Mouse (Mus musculus): ENCODE results near the gene Cdk5r2. TPM values are rescaled to one million over a fixed set of nuclear protein-coding genes. Genes with fewer than 3 reads are reported as not detected.

The Cdk5r2 gene
- polyA plus RNA-seq, 1 experiment = 0.28 TPM

DNA sequence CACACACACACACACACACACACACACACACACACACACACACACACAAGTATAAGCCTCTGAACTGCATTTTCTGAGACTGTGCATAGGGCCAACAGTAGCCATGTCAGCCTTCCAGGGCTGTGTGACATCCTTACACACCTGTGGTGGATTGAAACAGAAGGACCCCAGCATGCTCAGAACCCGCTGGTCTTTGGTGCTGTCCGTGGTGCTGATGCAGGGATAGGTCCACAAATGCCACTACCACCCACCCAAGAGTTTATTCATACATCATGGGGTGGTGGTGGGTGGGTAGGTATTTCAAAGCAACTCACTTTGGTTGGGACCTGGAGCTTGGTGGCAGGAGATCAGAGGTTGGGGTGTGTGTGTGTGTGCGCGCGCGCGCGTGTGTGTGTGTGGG is 36.8 kb downstream of the Cdk5r2 start:
- H3K4me3 ChIP-seq (ENCODE audit: low read depth, low read length) = no peak overlapping the region
- H3K4me1 ChIP-seq (ENCODE audit: control insufficient read depth, insufficient read depth, low read length) = no peaks in the 10 kb centered on the region
- H3K27me3 ChIP-seq (ENCODE audit: control insufficient read depth, insufficient read depth, low read length, poor library complexity, severe bottlenecking) = peaks cover 8% of the 10 kb centered on the region; the same call in 1 of the 2 replicates
- H3K9ac ChIP-seq (ENCODE audit: low read depth, poor library complexity, severe bottlenecking) = no peak overlapping the region
- H3K27ac ChIP-seq (ENCODE audit: insufficient read depth, low read length) = no peak overlapping the region
- no peak for TF ChIP-seq POLR2A (IDR thresholded peaks at IDR 0.05; ENCODE audit: insufficient read depth, low read length)
- TF ChIP-seq EP300 (IDR thresholded peaks at IDR 0.05; ENCODE audit: insufficient read depth, low read depth, low read length) = no peak
- TF ChIP-seq CTCF (IDR thresholded peaks at IDR 0.05; ENCODE audit: low read depth, low read length) = no peak
- H3K9me3 ChIP-seq (replicated peaks; ENCODE audit: control insufficient read depth, insufficient read depth, low read length, poor library complexity, severe bottlenecking) = no peaks in the 10 kb centered on the region
- H3K36me3 ChIP-seq (ENCODE audit: control insufficient read depth, insufficient read depth, low read length, poor library complexity, severe bottlenecking) = no peaks in the 10 kb centered on the region

DNA sequence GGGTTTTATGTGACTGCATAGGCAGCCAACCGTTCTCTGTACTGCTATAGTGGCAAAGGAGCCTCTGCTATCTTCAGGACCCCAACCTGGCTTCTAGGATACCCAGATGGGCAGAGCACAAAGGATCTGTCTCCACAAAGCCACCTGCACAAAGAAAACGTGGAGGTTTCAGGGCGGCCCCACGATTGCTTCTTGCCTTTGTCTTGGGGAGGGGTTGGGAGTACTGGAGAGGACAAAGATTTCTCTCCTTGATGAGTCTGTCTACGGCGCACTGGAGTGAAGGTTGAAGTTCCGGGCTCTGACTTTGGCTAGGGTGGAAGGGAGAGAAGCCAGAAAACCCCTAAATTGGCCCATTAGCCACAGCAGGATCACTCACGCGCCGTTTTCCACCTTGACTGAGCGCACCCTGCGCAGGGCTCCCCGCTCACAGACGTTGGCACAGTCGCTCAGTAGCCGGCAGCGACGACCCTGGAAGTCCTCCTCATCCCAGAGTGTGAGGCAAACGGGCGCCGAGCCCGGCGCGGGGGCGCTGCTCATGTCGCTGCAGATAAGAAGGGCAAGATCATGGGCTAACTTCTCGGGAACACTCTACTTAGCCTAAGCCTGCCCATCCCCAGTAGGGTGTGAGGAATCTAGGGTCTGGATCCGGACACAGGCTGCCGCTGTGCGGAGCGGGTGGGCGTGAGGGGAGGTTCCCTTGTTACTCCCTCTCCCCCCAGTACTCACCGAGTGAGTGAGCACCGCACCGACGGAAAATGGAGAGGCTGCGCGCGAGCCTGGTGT is 37.8 kb downstream of the Cdk5r2 start:
- H3K27ac ChIP-seq (ENCODE audit: insufficient read depth, low read length) = no peak overlapping the region
- TF ChIP-seq EP300 (IDR thresholded peaks at IDR 0.05; ENCODE audit: insufficient read depth, low read depth, low read length) (no peak), CTCF (IDR thresholded peaks at IDR 0.05; ENCODE audit: low read depth, low read length) (no peak), POLR2A (IDR thresholded peaks at IDR 0.05; ENCODE audit: insufficient read depth, low read length) (no peak)
- 0 out of 2 replicates have a peak, but pooled peaks cover 3% of the 10 kb centered on the region for H3K27me3 ChIP-seq (ENCODE audit: control insufficient read depth, insufficient read depth, low read length, poor library complexity, severe bottlenecking)
- no peaks in the 10 kb centered on the region for H3K9me3 ChIP-seq (replicated peaks; ENCODE audit: control insufficient read depth, insufficient read depth, low read length, poor library complexity, severe bottlenecking)
- H3K4me3 ChIP-seq (ENCODE audit: low read depth, low read length) = peak overlapping the region; percentile 41
- no peak overlapping the region for H3K9ac ChIP-seq (ENCODE audit: low read depth, poor library complexity, severe bottlenecking)
- H3K4me1 ChIP-seq (ENCODE audit: control insufficient read depth, insufficient read depth, low read length) = no peaks in the 10 kb centered on the region
- H3K36me3 ChIP-seq (ENCODE audit: control insufficient read depth, insufficient read depth, low read length, poor library complexity, severe bottlenecking) = no peaks in the 10 kb centered on the region

DNA sequence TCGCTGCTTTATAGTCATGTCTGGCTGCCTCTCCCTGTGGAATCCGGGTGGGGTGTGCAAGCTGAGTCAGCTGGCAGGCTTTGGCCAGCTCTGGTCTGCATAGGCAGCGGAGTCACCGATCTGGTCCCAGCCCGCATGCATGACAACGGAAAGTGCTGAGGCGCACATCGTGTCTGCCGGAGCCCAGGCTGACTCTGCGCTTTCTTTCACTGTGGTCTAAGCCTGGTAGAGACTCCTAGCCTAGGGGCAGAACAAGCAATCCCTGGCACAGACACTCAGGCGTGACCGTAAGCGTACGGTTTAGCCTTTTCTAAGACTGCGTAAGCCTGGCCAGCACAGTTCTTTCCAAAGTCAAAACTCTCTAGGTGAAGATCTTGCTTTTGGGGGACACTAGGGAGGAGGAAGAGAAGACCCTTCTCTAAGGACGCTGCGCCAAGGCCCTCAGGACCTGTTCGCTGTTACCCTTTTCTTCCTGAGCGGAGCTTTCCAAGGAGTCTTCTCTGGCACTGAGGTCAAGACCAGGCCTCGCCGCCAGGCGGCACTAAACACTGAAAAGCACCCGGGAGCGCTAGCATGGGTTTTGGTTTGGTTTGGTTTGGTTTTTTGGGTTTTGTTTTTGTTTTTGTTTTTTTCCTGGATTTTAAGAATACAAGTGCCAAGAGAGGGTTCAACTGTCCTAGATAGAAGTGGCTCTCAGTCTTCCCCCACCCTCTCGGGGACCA is 38.6 kb downstream of the Cdk5r2 start, which contains the start of gene Cryba2:
Gene Cryba2, minus strand, starts transcription at position 10 of the 722 bp plus-strand sequence.
- Histone ChIP-seq H3K27ac (ENCODE audit: insufficient read depth, low read length) (no peak within 1 kb of the TSS), H3K36me3 (ENCODE audit: control insufficient read depth, insufficient read depth, low read length, poor library complexity, severe bottlenecking) (no peaks in the 10 kb centered on the region), H3K9me3 (replicated peaks; ENCODE audit: control insufficient read depth, insufficient read depth, low read length, poor library complexity, severe bottlenecking) (no peaks in the 10 kb centered on the region), H3K4me1 (ENCODE audit: control insufficient read depth, insufficient read depth, low read length) (no peaks in the 10 kb centered on the region), H3K4me3 (ENCODE audit: low read depth, low read length) (peak within 1 kb of the TSS; percentile 41), H3K9ac (ENCODE audit: low read depth, poor library complexity, severe bottlenecking) (no peak within 1 kb of the TSS), H3K27me3 (ENCODE audit: control insufficient read depth, insufficient read depth, low read length, poor library complexity, severe bottlenecking) (0 out of 2 replicates have a peak, but pooled peaks cover 3% of the 10 kb centered on the region)
- TF ChIP-seq EP300 (IDR thresholded peaks at IDR 0.05; ENCODE audit: insufficient read depth, low read depth, low read length) (0 out of 2 replicates have a peak, but pooled peaks have one; percentile 12), POLR2A (IDR thresholded peaks at IDR 0.05; ENCODE audit: insufficient read depth, low read length) (no peak), CTCF (IDR thresholded peaks at IDR 0.05; ENCODE audit: low read depth, low read length) (peak; percentile 80)

DNA sequence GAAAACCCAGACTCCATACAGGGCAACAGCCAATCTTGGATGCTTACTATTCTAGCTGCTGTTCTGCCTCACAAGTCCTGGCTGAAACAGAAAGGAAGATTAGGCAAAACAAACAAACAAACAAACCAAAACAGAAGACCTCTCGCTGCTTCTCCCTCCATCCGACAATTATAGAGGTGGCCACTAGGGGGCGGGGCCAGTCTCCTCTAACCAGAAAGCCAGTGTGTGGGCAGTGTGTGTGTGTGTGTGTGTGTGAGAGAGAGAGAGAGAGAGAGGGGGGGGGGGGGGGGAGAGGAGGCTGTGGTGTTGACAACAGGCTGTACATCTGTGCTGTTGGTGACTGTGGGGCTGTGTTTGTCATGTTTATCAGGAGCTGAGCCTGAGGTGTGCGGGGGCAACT is 40.2 kb downstream of the Cdk5r2 start:
- H3K9ac ChIP-seq (ENCODE audit: low read depth, poor library complexity, severe bottlenecking) = no peak overlapping the region
- H3K4me1 ChIP-seq (ENCODE audit: control insufficient read depth, insufficient read depth, low read length) = no peaks in the 10 kb centered on the region
- TF ChIP-seq EP300 (IDR thresholded peaks at IDR 0.05; ENCODE audit: insufficient read depth, low read depth, low read length) = no peak
- TF ChIP-seq CTCF (IDR thresholded peaks at IDR 0.05; ENCODE audit: low read depth, low read length) = peak; percentile 66
- no peak for TF ChIP-seq POLR2A (IDR thresholded peaks at IDR 0.05; ENCODE audit: insufficient read depth, low read length)
- H3K36me3 ChIP-seq (ENCODE audit: control insufficient read depth, insufficient read depth, low read length, poor library complexity, severe bottlenecking) = no peaks in the 10 kb centered on the region
- H3K27ac ChIP-seq (ENCODE audit: insufficient read depth, low read length) = no peak overlapping the region
- no peaks in the 10 kb centered on the region for H3K9me3 ChIP-seq (replicated peaks; ENCODE audit: control insufficient read depth, insufficient read depth, low read length, poor library complexity, severe bottlenecking)
- no peak overlapping the region for H3K4me3 ChIP-seq (ENCODE audit: low read depth, low read length)
- peaks cover 3% of the 10 kb centered on the region; the same call in 1 of the 2 replicates for H3K27me3 ChIP-seq (ENCODE audit: control insufficient read depth, insufficient read depth, low read length, poor library complexity, severe bottlenecking)

DNA sequence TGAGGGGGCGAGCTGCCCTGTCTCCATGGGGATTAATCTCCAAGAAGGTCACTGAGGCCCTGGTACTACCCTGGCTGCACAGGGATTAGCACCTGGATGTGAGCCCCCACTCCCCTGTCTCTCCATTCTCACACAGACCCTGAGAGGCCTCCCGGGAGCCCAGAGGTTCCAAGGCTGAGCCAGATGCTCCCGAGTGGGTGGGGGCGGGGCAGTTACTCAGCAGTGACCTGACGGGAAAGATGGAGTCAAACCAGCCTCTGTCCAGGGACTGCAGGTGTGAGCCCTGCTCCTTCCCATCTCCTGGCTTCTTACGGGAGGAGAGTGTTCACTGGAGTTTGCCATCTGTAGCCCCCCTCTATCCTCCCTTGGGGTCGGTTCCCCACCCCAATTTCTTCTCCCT is 43.2 kb downstream of the Cdk5r2 start:
- Histone ChIP-seq H3K27me3 (ENCODE audit: control insufficient read depth, insufficient read depth, low read length, poor library complexity, severe bottlenecking) (peaks cover 4% of the 10 kb centered on the region; the same call in 1 of the 2 replicates), H3K4me1 (ENCODE audit: control insufficient read depth, insufficient read depth, low read length) (no peaks in the 10 kb centered on the region), H3K9ac (ENCODE audit: low read depth, poor library complexity, severe bottlenecking) (no peak overlapping the region), H3K9me3 (replicated peaks; ENCODE audit: control insufficient read depth, insufficient read depth, low read length, poor library complexity, severe bottlenecking) (no peaks in the 10 kb centered on the region), H3K4me3 (ENCODE audit: low read depth, low read length) (no peak overlapping the region), H3K36me3 (ENCODE audit: control insufficient read depth, insufficient read depth, low read length, poor library complexity, severe bottlenecking) (no peaks in the 10 kb centered on the region), H3K27ac (ENCODE audit: insufficient read depth, low read length) (no peak overlapping the region)
- TF ChIP-seq POLR2A (IDR thresholded peaks at IDR 0.05; ENCODE audit: insufficient read depth, low read length) (no peak), CTCF (IDR thresholded peaks at IDR 0.05; ENCODE audit: low read depth, low read length) (no peak), EP300 (IDR thresholded peaks at IDR 0.05; ENCODE audit: insufficient read depth, low read depth, low read length) (0 out of 2 replicates have a peak, but pooled peaks have one; percentile 5)
